Mouse (Mus musculus): ENCODE data around the gene Spata16. TPM values are rescaled to one million over a fixed set of nuclear protein-coding genes. Genes with fewer than 3 reads are reported as not detected.

Spata16 gene
- total RNA-seq, 1 experiment = not detected

GRCm38 (mm10) chr3:26924212-26924611 lies 286.8 kb downstream of the Spata16 start:
- peaks cover 3% of the 10 kb centered on the region in 2 experiments; a peak in 1 of 4 replicates for H3K4me1 ChIP-seq (ENCODE audit: control insufficient read depth in 2 of 2, insufficient read depth in 2 of 2, low read length in 2 of 2, poor library complexity in 1 of 2)
- H3K9ac ChIP-seq (ENCODE audit: insufficient read depth, low read depth, low read length, poor library complexity, severe bottlenecking) = no peak overlapping the region
- no peak for TF ChIP-seq ZNF384 (IDR thresholded peaks at IDR 0.05; ENCODE audit: low read depth, low read length)
- no peak for TF ChIP-seq MAFK (IDR thresholded peaks at IDR 0.05; ENCODE audit: insufficient read depth, low read depth, low read length)
- no peak for TF ChIP-seq ZC3H11A (IDR thresholded peaks at IDR 0.05; ENCODE audit: borderline replicate concordance, low read depth, low read length)
- TF ChIP-seq CHD2 (IDR thresholded peaks at IDR 0.05; ENCODE audit: low read depth, low read length) = no peak
- no peak for TF ChIP-seq HCFC1 (IDR thresholded peaks at IDR 0.05; ENCODE audit: borderline replicate concordance, insufficient read depth, low read length)
- no peak overlapping the region for H3K4me3 ChIP-seq (ENCODE audit: insufficient read depth in 1 of 2, low read depth in 1 of 2, low read length in 2 of 2, poor library complexity in 1 of 2, severe bottlenecking in 1 of 2)
- no peak for DNase-seq (ENCODE audit: low read depth, low spot score)
- no peaks in the 10 kb centered on the region for H3K36me3 ChIP-seq (ENCODE audit: control insufficient read depth, insufficient read depth, low read length, poor library complexity, severe bottlenecking)
- no peaks in the 10 kb centered on the region for H3K9me3 ChIP-seq (ENCODE audit: control insufficient read depth, insufficient read depth, low read depth, low read length)
- H3K27ac ChIP-seq (ENCODE audit: insufficient read depth, low read depth, low read length, poor library complexity, severe bottlenecking) = no peak overlapping the region
- in situ Hi-C loops (cut with MboI; ENCODE audit: low sequenced_read_pairs in 2 of 2, unreplicated experiment in 2 of 2) = no loop called here

DNA sequence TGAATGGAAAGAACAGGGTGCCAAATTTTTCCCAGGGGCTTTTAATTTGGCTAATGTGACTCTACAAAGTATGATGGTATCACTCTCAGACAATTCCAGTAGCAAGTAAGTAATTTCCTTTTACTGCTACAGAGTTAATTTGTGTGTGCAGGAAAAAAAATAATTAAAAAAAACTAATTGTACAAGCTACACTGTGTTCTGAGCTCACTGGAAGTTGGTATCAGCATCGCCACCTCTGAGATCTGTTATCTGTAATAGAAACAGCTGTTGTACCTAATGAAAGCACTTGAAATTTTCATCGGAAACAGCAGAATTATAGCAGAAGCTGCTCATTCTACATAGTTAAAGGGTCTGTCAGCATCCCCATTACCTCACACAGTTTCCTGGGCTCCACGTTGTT lies 295.7 kb downstream of the Spata16 start:
- H3K4me3 ChIP-seq (ENCODE audit: insufficient read depth in 1 of 2, low read depth in 1 of 2, low read length in 2 of 2, poor library complexity in 1 of 2, severe bottlenecking in 1 of 2) = no peak overlapping the region
- H3K9me3 ChIP-seq (ENCODE audit: control insufficient read depth, insufficient read depth, low read depth, low read length) = no peaks in the 10 kb centered on the region
- in situ Hi-C loops (cut with MboI; ENCODE audit: low sequenced_read_pairs in 2 of 2, unreplicated experiment in 2 of 2) = no loop called here
- no peaks in the 10 kb centered on the region for H3K36me3 ChIP-seq (ENCODE audit: control insufficient read depth, insufficient read depth, low read length, poor library complexity, severe bottlenecking)
- H3K27ac ChIP-seq (ENCODE audit: insufficient read depth, low read depth, low read length, poor library complexity, severe bottlenecking) = no peak overlapping the region
- TF ChIP-seq MAFK (IDR thresholded peaks at IDR 0.05; ENCODE audit: insufficient read depth, low read depth, low read length) = no peak
- no peak for TF ChIP-seq HCFC1 (IDR thresholded peaks at IDR 0.05; ENCODE audit: borderline replicate concordance, insufficient read depth, low read length)
- TF ChIP-seq ZNF384 (IDR thresholded peaks at IDR 0.05; ENCODE audit: low read depth, low read length) = no peak
- TF ChIP-seq ZC3H11A (IDR thresholded peaks at IDR 0.05; ENCODE audit: borderline replicate concordance, low read depth, low read length) = no peak
- TF ChIP-seq CHD2 (IDR thresholded peaks at IDR 0.05; ENCODE audit: low read depth, low read length) = no peak
- H3K4me1 ChIP-seq (ENCODE audit: control insufficient read depth in 2 of 2, insufficient read depth in 2 of 2, low read length in 2 of 2, poor library complexity in 1 of 2) = no peaks in the 10 kb centered on the region
- no peak for DNase-seq (ENCODE audit: low read depth, low spot score)
- no peak overlapping the region for H3K9ac ChIP-seq (ENCODE audit: insufficient read depth, low read depth, low read length, poor library complexity, severe bottlenecking)

GRCm38 (mm10) chr3:26936897-26937590 lies 299.6 kb downstream of the Spata16 start:
- in situ Hi-C loops (cut with MboI; ENCODE audit: low sequenced_read_pairs in 2 of 2, unreplicated experiment in 2 of 2) = no loop called here
- TF ChIP-seq CHD2 (IDR thresholded peaks at IDR 0.05; ENCODE audit: low read depth, low read length) (no peak), HCFC1 (IDR thresholded peaks at IDR 0.05; ENCODE audit: borderline replicate concordance, insufficient read depth, low read length) (no peak), ZC3H11A (IDR thresholded peaks at IDR 0.05; ENCODE audit: borderline replicate concordance, low read depth, low read length) (no peak), ZNF384 (IDR thresholded peaks at IDR 0.05; ENCODE audit: low read depth, low read length) (no peak), MAFK (IDR thresholded peaks at IDR 0.05; ENCODE audit: insufficient read depth, low read depth, low read length) (no peak)
- H3K4me1 ChIP-seq (ENCODE audit: control insufficient read depth in 2 of 2, insufficient read depth in 2 of 2, low read length in 2 of 2, poor library complexity in 1 of 2) = no peaks in the 10 kb centered on the region
- no peak overlapping the region for H3K4me3 ChIP-seq (ENCODE audit: insufficient read depth in 1 of 2, low read depth in 1 of 2, low read length in 2 of 2, poor library complexity in 1 of 2, severe bottlenecking in 1 of 2)
- no peaks in the 10 kb centered on the region for H3K36me3 ChIP-seq (ENCODE audit: control insufficient read depth, insufficient read depth, low read length, poor library complexity, severe bottlenecking)
- no peak overlapping the region for H3K9ac ChIP-seq (ENCODE audit: insufficient read depth, low read depth, low read length, poor library complexity, severe bottlenecking)
- DNase-seq (ENCODE audit: low read depth, low spot score) = no peak
- no peak overlapping the region for H3K27ac ChIP-seq (ENCODE audit: insufficient read depth, low read depth, low read length, poor library complexity, severe bottlenecking)
- no peaks in the 10 kb centered on the region for H3K9me3 ChIP-seq (ENCODE audit: control insufficient read depth, insufficient read depth, low read depth, low read length)

GRCm38 (mm10) chr3:26966776-26967175 lies 329.4 kb downstream of the Spata16 start:
- DNase-seq (ENCODE audit: low read depth, low spot score) = no peak
- Histone ChIP-seq H3K4me3 (ENCODE audit: insufficient read depth in 1 of 2, low read depth in 1 of 2, low read length in 2 of 2, poor library complexity in 1 of 2, severe bottlenecking in 1 of 2) (no peak overlapping the region), H3K36me3 (ENCODE audit: control insufficient read depth, insufficient read depth, low read length, poor library complexity, severe bottlenecking) (no peaks in the 10 kb centered on the region), H3K9me3 (ENCODE audit: control insufficient read depth, insufficient read depth, low read depth, low read length) (no peaks in the 10 kb centered on the region), H3K27ac (ENCODE audit: insufficient read depth, low read depth, low read length, poor library complexity, severe bottlenecking) (no peak overlapping the region), H3K9ac (ENCODE audit: insufficient read depth, low read depth, low read length, poor library complexity, severe bottlenecking) (no peak overlapping the region), H3K4me1 (ENCODE audit: control insufficient read depth in 2 of 2, insufficient read depth in 2 of 2, low read length in 2 of 2, poor library complexity in 1 of 2) (no peaks in the 10 kb centered on the region)
- in situ Hi-C loops (cut with MboI; ENCODE audit: low sequenced_read_pairs in 2 of 2, unreplicated experiment in 2 of 2) = no loop called here
- no peak for TF ChIP-seq CHD2 (IDR thresholded peaks at IDR 0.05; ENCODE audit: low read depth, low read length)
- TF ChIP-seq HCFC1 (IDR thresholded peaks at IDR 0.05; ENCODE audit: borderline replicate concordance, insufficient read depth, low read length) = no peak
- TF ChIP-seq ZNF384 (IDR thresholded peaks at IDR 0.05; ENCODE audit: low read depth, low read length) = no peak
- no peak for TF ChIP-seq ZC3H11A (IDR thresholded peaks at IDR 0.05; ENCODE audit: borderline replicate concordance, low read depth, low read length)
- no peak for TF ChIP-seq MAFK (IDR thresholded peaks at IDR 0.05; ENCODE audit: insufficient read depth, low read depth, low read length)
